Mouse (Mus musculus) kidney, postnatal 4 days (tissue): ENCODE results near the gene Olfr263.

Source experiments
- DNase-seq, 2 experiments: peaks; one replicate each; pipeline ENCODE4 v3.0.0; 2021; ENCODE audit warnings: mixed read lengths in 2 of 2

The Olfr263 gene

DNA sequence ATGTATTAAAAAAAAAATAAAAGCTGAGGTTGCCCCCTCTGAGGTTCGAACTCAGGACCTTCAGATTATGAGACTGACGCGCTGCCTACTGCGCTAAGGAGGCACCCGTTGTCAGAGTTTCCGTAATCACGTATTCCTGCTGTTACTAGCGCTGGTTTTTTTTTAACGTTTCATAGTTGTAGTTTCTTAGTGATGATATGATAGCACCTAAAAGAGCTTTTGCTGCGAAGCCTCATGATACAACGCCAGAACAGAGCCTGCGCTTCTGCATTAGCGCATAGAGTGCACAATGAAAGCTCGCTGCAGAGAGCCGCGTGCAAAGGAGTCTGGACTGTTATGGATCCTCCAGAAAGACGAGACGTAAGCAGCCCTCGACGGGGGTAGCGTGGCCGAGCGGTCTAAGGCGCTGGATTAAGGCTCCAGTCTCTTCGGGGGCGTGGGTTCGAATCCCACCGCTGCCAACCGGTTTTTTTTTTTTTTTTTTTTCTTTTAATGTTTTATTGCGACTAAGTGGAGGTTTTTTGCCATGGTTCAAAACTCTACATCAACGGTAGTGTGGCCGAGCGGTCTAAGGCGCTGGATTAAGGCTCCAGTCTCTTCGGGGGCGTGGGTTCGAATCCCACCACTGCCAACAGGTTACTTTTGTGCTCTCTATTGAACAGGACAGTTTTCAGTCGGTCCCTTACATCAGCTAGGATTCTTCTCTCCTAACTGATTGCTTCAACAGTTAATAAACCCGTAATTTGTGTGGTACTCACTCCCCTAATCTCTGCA is 40.4 kb downstream of the Olfr263 start:
- peak; percentile 81 to 89 for DNase-seq

DNA sequence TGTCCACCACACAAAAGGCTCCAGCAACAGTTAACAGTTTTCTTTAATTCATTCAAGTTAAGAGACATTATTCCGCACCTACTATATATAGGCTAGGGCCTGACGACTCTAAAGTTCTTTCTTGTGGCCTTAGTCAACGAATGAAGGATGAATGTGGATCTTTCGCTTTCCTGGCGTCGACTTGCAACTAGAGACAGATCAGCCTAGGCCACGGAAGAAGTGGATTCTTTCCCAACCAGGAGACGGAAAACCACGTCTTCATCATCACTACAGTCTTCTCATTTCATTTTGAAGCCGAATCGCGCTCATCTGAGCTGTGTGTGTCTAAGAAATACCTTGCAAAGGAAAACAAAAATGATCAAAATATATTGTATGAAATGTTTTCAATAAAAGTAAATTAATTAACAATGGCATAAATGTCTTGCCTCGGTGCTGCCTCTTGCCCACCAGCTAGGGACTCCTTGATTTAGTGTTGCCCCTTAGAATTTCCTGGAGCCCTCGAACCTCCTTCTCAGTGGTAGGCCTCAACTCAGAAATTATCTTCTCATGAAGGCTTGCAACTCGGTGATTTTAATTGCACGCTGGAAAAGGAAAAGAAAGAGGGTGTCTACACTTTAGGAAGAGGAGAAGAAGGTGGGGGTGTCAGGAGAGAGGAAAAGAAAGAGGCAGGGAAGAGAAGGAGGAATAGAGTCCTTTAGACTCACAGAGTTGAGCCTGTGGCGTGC is 41.2 kb downstream of the Olfr263 start:
- no peak for DNase-seq

DNA sequence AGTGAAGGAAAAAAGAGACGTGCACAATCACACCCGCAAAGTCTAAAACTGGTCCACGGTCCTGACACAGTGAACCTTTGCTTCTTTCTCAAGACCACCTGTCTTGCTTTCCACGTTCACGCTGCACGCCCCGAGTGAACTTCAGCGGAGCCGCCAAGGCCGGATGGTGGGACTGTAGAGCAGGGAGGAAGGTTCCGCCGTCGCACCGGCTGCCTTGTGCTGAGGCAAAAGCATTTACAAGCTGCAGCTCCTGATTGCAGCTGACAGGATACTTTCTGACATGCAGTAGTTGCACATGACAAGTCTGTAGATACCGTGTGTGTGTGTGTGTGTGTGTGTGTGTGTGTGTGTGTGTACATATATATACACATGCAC is 41.7 kb downstream of the Olfr263 start:
- DNase-seq: peak; percentile 33 to 41

DNA sequence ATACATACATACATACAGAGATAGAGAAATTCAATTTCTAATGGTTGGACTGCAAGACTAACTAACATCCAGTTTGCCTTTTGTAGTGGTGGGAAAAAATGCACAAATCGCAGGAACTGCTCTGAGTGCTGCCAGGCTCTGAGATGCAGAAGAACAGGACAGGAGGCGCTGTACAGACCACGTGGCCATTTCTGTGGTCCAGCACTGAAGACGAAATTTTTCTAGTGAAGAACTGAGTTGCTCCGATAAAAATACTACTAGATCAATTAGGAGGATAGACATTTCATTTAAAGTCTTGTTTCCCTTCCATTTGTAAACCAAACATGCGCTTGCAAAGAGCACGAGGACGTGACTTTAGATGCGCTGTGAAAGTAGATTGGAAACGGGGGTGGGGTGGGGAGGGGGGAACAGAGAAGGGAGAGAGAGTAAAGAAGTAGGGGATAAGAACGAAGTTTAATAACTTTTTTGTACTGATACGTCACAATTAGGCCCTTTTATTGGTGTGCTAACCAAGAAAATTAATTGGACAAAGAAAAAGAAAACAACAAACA is 42.2 kb downstream of the Olfr263 start:
- DNase-seq: peak; percentile 48 to 62

DNA sequence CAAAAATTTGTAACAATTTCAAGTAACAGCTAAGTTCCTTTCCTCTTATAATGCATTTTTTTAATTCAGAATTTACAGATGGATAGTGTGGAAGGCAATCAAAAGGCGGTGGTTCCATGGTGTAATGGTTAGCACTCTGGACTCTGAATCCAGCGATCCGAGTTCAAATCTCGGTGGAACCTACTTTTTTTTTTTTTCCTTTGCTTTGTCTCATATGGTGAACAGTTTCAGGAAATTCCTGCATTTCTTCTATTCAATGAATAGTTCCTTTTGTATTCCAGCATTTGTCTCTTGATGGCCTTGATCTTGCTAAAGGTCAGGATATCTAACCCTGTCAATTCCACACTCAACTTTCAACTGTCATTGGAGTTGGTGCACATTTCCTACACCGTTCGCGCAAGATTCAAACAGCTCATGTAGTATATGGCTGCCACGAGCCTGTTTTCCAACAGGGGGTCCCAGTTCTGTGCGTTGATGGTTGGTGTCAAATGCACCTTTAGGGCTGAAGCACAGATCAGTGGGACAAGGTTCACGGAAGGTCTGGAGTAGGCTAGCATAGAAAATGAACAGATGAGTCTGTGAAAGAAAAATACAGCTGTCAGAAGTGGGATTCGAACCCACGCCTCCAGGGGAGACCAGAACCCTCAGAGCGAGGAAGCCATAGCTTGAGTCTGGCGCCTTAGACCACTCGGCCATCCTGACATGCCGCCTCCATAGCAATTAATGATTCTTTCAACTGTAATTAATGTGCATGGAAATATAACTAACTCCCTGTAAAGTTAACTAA is 43.0 kb downstream of the Olfr263 start:
- peak; percentile 68 to 78 for DNase-seq

- peak; percentile 95 to 96 for DNase-seq
Observed at GRCm38 (mm10) chr13:21173072-21173471, 43.6 kb downstream of the Olfr263 start.

DNA sequence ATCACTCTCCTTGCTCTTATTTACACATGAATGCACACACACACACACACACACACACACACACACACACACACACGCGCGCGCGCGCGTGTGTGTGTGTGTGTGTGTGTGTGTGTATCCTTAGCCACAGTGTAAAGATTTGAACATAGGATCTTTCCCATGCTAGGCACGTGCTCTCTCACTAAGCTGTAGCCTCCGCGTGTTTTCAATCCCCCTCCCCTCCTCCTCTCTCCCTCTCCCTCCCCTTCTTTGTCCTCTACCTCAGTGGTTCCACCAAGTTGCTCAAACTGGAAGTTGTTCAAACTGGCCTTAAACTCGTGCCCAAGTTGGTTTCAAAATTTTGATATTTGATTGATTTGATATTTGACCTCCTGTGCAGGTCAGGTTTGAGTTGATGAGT is 47.3 kb downstream of the Olfr263 start:
- DNase-seq: no peak

DNA sequence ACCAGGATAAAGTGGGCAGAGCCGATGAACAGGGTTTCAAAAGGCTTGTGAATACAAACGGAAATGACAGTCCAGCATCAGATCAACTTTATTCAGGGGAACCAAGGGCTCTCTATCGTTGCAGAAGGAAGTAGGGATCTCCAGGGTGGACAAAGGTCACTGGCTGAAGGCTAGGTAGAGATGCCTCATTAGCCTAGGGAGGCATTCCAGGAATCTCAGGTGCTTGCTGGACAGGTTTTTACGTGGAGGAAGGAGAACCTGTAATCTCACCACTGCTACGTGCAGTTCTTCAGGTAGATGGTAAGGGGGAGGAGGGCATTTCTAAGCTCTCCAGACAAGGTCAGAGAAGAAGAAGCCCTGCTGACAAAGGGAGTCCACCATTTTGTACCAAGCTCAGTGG is 48.2 kb downstream of the Olfr263 start:
- no peak for DNase-seq

GRCm38 (mm10) chr13:21178364-21178763 is 48.9 kb downstream of the Olfr263 start:
- no peak for DNase-seq

- DNase-seq: no peak
Observed at GRCm38 (mm10) chr13:21179367-21179723, 49.9 kb downstream of the Olfr263 start, which contains the start of gene Trim27. TSS of gene Trim27 (plus strand) at chr13:21179445.

DNA sequence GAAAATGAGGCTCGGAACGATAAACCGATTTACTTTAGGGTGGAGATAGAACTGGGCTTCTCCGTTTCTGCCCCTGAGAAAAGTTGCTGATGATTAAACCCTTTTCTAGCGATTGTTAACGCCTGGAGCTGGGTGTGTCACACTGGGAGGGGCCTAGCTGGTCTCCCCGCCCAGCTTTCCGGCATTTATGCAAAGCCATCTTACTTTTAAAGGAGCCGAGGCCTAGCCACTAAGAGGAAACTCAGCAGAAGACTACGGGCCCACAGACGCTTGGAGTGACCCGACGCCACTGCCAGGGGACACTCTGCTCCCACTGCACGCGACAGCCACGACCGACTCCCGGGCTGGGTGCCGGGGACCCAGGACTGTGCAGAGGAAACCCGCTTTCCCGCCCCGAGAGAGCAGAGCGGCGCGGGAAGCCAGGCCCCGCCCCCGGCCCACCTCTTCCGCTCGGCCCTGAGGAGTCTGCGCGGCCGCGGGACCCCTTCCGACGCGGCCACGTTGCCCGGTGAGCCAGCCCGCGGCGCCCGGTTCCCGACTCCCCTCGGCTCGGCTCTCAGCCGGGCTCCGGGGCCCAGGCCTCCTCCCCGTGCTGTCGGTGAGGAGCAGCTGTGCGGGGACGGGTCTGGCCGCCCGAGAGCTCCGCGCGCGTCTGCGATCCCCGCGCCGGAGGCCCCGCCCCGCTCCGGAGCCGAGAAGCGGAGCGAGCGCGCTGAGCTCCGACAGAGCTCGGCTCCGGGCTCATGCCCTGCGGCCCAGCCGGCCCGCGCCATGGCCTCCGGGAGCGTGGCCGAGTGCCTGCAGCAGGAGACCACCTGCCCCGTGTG is 50.5 kb downstream of the Olfr263 start:
- peak; percentile 86 to 92 for DNase-seq

DNA sequence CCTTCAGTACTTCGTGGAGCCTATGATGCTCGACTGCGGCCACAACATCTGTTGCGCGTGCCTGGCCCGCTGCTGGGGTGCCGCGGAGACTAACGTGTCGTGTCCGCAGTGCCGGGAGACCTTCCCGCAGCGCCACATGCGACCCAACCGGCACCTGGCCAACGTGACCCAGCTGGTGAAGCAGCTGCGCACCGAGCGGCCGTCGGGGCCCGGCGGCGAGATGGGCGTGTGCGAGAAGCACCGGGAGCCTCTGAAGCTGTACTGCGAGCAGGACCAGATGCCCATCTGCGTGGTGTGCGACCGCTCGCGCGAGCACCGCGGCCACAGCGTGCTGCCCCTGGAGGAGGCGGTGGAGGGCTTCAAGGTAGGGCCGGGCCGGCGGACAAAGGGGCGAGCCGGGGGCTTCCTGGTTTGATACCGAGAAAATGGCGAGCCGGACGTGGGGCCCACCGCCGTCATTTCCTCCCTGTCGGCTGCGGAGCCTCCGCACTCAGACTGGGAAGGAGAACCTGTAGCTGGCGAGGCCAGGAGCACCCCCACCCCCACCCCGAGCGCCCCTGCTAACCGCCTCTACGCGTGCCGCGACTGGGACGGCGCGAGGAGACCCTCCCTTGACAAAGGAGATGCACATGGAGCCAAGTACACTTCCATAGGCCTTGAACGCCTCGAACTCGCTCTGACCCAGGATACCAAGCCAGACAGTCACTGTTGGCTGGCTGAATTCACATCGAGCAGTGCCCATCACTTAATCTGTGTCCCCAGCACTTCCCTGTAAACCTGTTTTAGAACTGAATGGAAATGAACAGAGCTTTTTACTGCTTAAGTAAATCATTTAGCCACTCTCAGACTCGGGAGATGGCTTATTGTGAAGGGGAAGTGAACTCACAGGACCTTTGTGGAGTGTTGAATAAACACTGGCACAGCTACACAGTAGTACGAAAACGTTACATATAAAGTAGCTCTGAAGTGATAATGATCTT is 51.4 kb downstream of the Olfr263 start:
- peak; percentile 72 to 84 for DNase-seq

GRCm38 (mm10) chr13:21181996-21182395 is 52.6 kb downstream of the Olfr263 start:
- no peak for DNase-seq

DNA sequence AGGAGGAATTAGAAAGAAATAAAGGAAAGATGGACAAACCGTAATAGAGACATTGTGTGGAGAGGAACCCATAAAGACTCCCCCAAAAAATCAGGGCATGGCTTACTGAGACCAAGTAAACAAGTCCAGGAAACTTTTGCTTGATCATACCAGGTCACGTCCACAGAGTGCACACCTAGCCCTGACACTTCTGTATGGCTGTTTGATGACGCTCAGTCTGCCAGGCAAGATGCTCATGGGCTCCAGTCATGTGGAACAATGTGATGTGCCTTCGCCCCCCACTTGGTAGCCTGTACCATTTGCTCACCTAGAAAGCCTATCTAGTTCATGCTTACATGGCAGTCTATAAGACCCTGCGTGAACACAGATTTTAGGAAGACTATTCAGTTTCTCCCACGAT is 53.6 kb downstream of the Olfr263 start:
- DNase-seq: no peak

- DNase-seq: no peak
Observed at GRCm38 (mm10) chr13:21183661-21184060, 54.2 kb downstream of the Olfr263 start.

DNA sequence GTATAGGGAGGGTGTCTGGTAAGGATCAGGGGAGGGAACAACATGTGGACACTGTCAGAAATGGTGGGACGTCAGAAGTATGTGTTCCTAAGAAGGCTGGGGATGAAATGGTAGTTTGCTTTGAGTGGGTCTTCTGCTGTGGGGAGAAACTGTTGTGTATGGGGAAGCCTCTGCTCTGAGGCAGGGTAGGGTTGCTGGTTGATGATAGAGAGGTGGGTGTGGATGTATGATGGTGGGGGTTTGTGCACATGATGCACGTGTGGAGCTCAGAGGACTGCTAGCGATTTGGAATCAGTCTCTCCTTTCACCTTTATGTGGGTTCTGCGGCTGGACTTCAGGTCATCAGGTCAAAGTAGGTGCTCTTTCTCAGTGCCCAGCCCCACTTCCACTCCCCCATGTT is 56.1 kb downstream of the Olfr263 start:
- DNase-seq: no peak
